ENCODE assay signal across 26 mouse cellular contexts in the genomic region with DNA sequence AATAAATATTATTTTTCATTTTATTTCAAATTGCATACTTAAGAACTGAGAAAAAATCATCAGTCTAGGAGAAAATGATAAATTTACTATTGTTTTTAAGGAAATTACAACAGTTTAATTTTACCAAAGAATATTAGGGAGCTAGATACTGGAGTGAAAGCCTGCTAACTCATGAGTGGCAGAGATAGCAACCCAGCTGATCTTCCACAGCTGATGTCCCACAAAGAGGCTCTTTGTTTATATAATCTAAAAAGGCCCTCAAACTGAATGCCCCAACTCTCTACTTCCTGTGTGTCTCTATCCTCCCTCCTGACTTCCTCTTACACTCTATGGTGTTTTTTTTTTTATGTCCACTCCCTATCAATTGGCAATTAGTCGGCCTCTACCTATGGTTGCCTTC.
"Had no signal": no experiment of that assay in that cellular context is flagged by ENCODE, and none has a peak within 500 bp of the region (broad histone marks: within the 10 kb centered on the region; RNA-seq: fewer than 3 reads in every experiment).

No protein-coding gene starts in this region.

- H3K27me3 ChIP-seq: embryonic facial prominence, embryonic 12.5 days; embryonic facial prominence, embryonic 13.5 days; embryonic facial prominence, embryonic 15.5 days; forebrain, embryonic 12.5 days; forebrain, embryonic 13.5 days; forebrain, embryonic 15.5 days had no signal

- H3K27ac ChIP-seq: embryonic facial prominence, embryonic 10.5 days; embryonic facial prominence, embryonic 12.5 days; embryonic facial prominence, embryonic 13.5 days; embryonic facial prominence, embryonic 15.5 days; forebrain, embryonic 10.5 days; forebrain, embryonic 12.5 days; forebrain, embryonic 13.5 days; forebrain, embryonic 15.5 days; gastrocnemius, adult 2 months; heart, adult 2 months had no signal

- ATAC-seq: forebrain, embryonic 13.5 days; forebrain, embryonic 15.5 days; forebrain, embryonic 16.5 days; forebrain, postnatal 0 days had no signal

- H3K9ac ChIP-seq: embryonic facial prominence, embryonic 12.5 days; embryonic facial prominence, embryonic 13.5 days; embryonic facial prominence, embryonic 15.5 days; forebrain, embryonic 12.5 days; forebrain, embryonic 13.5 days; forebrain, embryonic 15.5 days; forebrain, postnatal 0 days had no signal

- H3K4me1 ChIP-seq: embryonic facial prominence, embryonic 10.5 days; embryonic facial prominence, embryonic 12.5 days; embryonic facial prominence, embryonic 13.5 days; embryonic facial prominence, embryonic 15.5 days; forebrain, embryonic 10.5 days; forebrain, embryonic 12.5 days; forebrain, embryonic 15.5 days had no signal

- H3K4me2 ChIP-seq: embryonic facial prominence, embryonic 12.5 days; embryonic facial prominence, embryonic 13.5 days; embryonic facial prominence, embryonic 15.5 days; forebrain, embryonic 12.5 days; forebrain, embryonic 13.5 days; forebrain, embryonic 15.5 days had no signal

- H3K36me3 ChIP-seq: embryonic facial prominence, embryonic 10.5 days; embryonic facial prominence, embryonic 12.5 days; embryonic facial prominence, embryonic 13.5 days; embryonic facial prominence, embryonic 15.5 days; forebrain, embryonic 10.5 days; forebrain, embryonic 12.5 days; forebrain, embryonic 15.5 days had no signal

- DNase-seq: cerebellum, adult 9-10 months; cerebellum, adult 9-11 months; cerebellum, postnatal 10 days; cerebellum, postnatal 14 days; cerebellum, postnatal 25 days; cerebellum, postnatal 36 days; embryo, embryonic 11 days; forebrain, postnatal 0 days; gastrocnemius, adult 2 months; gastrocnemius, postnatal 10 days; gastrocnemius, postnatal 14 days; gastrocnemius, postnatal 25 days; gastrocnemius, postnatal 36 days; heart, adult 11 months; heart, adult 18-20 months; heart, adult 2 months had no signal

- H3K9me3 ChIP-seq: embryonic facial prominence, embryonic 10.5 days; embryonic facial prominence, embryonic 12.5 days; embryonic facial prominence, embryonic 13.5 days; embryonic facial prominence, embryonic 15.5 days; forebrain, embryonic 10.5 days; forebrain, embryonic 12.5 days; forebrain, embryonic 13.5 days; forebrain, embryonic 15.5 days had no signal

- H3K4me3 ChIP-seq: embryonic facial prominence, embryonic 10.5 days; embryonic facial prominence, embryonic 12.5 days; embryonic facial prominence, embryonic 13.5 days; embryonic facial prominence, embryonic 15.5 days; erythroblast, embryonic 14.5 days; forebrain, embryonic 10.5 days; forebrain, embryonic 12.5 days; forebrain, embryonic 13.5 days; forebrain, embryonic 15.5 days; gastrocnemius, adult 2 months; heart, adult 2 months had no signal
